Mouse (Mus musculus) spleen, postnatal 14 days (tissue): Measurements from ENCODE around the gene Acat3.
"Not testable (repeated sequence)": the region's sequence is repeated elsewhere in the genome, so short reads cannot be mapped to it uniquely, and the experiment has no call there.

ENCODE experiments used
- DNase-seq, 2 experiments: peaks; one replicate each; pipeline ENCODE4 v3.0.0; 2021 to 2022; ENCODE audit warnings: low spot score in 2 of 2

Gene Acat3

GRCm38 (mm10) chr17:12916588-12917380, 23.6 kb downstream of the Acat3 start:
- peak; percentile 27 to 38 for DNase-seq

- DNase-seq = peak; percentile 94
Observed at GRCm38 (mm10) chr17:12915881-12916583, 24.4 kb downstream of the Acat3 start, which contains the start of gene Mrpl18. TSS of gene Mrpl18 (minus strand) at chr17:12916345.

DNA sequence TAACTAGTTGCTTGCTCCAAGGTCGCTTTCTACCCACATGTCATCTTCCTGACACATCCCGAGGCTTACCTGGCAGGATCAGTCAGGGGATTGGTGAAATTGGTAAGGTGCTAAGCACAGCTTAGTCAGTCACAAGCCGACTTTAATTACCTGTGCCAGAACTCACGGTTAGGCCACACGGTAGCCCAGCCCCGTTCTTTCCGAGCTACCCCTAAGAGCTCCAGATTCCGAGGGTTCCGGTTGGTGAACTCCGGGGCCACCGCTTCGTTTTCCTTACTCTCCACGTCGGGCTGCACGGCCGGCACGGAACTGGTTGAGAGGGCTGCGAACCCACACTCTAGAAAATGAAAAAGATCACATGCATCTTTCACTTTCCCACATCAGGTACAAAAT, 24.9 kb downstream of the Acat3 start, which contains the start of gene Tcp1:
Gene Tcp1, plus strand, starts transcription at position 214 of the 393 bp plus-strand sequence.
- DNase-seq = no peak

DNA sequence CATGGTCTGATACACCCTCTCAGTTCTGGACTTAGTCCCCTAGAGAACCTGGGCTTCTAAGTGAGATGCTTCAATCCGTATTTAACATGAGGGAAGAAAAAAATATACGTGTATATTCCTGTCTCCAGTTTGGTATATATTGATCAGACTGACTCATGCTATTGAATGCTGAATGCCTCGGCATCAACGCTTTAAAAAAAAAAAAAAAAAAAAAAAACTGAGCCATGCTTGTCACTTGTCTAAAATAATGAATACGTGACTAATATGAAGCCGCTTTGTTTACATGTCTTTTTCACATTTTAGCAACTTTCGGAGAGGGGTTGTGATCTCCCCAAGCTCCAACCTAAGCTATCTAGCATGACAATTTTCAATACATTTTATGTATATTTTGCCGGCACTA, 30.0 kb downstream of the Acat3 start:
- no peak for DNase-seq

DNA sequence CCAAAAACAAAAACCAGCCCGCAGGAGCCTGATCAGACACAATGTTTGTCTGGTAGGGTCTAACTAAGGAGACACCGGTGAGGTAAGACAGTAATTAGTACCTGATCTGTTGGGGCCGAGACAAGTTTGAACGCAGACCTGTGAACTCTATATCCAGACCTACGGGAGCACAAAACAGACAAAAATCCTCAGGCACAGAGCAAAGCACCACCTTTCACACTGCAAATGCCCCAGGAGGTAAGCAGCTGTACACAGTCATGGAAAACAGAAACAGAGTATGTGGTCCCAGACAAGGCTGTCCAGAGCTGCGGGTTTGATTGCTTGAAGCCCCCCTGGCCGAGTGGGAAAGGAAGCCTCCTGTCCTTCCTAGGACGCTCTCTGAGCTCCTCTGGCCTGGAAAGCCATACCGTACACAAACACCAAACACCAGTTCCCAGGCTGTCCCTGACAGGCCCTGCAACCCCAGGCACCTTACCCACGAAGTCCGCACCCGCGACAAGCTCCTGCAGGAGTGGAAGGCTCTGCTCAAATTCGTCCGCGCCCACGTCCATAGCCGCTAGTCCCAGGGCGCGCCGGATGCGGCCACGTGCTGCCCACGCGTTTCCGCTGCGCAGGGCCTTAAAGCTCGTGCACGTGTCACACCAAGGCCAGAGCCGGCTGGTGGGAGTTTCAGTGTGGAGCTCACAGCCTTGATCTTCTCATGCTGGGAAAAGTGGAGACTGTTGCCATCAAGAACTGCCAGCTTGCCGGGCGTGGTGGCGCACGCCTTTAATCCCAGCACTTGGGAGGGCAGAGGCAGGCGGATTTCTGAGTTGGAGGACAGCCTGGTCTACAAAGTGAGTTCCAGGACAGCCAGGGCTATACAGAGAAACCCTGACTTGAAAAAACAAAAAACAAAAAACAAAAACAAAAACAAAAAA, 30.8 kb downstream of the Acat3 start, which contains the start of gene Pnldc1:
Gene Pnldc1, minus strand, starts transcription at position 870 of the 920 bp plus-strand sequence.
- no peak for DNase-seq

DNA sequence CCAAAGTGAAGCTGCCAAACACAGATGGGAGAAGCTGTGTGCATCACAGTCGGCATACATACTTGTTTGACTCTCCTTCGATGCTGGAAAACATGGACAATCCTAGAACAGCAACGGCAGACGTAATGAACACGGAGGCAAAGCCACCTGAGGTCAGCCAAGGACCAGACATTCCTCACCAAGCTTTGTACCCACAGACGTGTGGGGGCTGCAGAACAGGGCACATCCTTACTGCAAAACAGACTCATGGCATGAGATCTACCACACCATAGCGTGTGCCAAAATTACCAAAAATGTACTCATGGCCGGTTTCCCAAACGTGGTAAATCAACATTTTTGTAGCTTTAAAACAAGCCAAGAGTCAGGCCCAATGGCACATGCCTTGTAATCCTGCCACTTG, 34.0 kb downstream of the Acat3 start:
- no peak for DNase-seq

DNA sequence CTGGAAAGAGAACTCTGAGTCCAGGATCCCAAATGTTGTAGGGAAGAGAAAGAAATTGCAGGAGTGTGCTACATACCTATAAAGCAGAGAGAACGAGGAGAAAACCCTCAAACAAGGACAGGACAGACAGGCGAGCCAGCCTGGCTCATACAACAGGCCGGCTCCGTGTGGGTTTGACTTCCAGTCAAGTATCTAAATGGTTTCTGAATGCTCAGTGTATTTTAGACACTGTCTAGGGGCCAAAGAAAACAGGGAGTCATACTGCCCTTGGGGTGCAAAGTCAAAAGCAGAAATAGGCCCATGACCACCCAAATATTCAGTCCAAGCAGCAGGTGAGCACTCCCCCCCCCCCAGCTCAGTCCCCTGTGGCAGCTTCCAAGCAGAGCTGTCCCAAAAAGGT, 34.6 kb downstream of the Acat3 start:
- DNase-seq = no peak

GRCm38 (mm10) chr17:12904349-12904748, 36.1 kb downstream of the Acat3 start:
- DNase-seq = no peak

DNA sequence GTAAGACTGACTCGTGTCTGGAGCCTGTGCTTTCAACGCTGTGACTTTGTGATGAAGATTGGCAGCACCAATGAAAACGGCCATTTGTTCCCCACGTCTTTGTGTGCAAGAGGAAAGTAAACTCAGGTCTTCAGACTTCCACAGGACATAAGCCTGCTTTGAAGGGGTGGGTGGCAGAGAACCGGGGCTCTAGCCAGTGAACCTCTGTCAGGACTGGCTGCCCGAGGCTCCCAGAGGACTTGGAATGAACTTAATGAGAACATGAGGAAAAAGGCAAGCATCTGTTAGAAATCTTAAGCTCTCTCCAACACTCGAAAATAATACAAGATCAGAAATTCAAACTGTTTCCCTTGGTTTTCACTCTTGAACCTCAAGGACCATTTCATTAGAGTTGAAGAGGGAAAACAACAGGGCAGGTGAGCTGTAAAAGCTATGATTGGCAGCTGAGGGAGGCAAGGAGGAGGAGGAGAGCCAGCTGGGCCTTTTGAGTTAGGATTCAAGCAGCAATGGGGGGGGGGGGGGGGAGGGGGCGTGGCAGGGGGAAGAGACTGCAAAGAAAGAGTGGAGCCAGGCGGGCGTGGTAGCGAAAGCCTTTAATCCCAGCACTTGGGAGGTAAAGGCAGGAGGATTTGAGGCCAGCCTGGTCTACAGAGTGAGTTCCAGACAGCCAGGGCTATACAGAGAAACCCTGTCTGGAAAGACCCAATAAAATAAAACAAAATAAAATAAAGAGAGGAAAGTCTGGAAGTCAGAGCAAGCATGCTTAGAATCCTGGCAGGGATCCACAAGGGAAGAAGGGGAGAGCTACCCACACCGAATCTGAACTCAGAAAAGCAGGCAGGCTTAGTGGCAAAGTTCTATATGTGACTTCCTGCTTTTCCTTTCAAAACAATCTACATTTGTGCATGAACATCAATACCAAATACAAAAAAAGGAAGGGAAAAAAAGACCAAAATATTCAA, 36.7 kb downstream of the Acat3 start:
- DNase-seq = no peak

GRCm38 (mm10) chr17:12902291-12902690, 38.1 kb downstream of the Acat3 start:
- no peak for DNase-seq

DNA sequence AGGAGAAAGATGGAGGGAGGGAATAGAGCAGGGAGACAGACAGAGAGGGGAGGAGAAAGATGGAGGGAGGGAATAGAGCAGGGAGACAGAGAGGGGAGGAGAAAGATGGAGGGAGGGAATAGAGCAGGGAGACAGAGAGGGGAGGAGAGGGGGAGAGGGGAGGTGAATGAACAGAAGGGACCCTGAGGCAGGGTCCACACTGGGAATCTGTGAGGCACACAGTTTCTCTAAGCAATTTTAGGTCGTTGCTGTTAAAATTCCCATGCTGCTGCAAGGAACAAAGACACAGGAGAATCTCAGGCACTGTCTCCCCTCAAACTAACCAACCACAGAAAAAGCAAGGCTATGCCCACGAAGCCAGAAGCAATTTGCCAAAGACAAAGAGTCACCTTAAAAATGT, 41.8 kb downstream of the Acat3 start:
- not testable (repeated sequence) for DNase-seq

GRCm38 (mm10) chr17:12897674-12898073, 42.7 kb downstream of the Acat3 start:
- DNase-seq = no peak

GRCm38 (mm10) chr17:12892033-12892432, 48.4 kb downstream of the Acat3 start:
- DNase-seq = no peak

DNA sequence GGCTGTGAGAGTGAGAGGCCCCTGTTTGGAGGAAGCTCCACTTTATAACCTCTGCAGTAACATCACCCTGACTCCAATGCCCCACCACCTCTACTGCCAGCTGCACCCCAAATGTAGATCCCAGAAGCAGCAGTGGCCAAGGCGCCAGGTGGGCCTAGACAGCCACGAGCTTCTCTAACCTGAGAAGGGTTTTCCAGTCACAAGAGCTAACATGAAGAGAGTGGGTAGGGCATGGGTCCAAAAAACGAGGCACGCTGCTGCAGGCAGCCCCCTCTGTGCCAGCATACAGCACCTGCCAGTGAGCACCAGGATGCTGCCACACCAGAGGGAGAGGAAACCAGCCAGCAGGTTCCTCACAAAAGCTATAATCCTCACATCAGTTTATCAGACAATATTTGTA, 49.3 kb downstream of the Acat3 start:
- no peak for DNase-seq

GRCm38 (mm10) chr17:12887021-12887775, 53.2 kb downstream of the Acat3 start:
- no peak for DNase-seq

- no peak for DNase-seq
Observed at GRCm38 (mm10) chr17:12886620-12887019, 53.8 kb downstream of the Acat3 start.

- DNase-seq = no peak
Observed at GRCm38 (mm10) chr17:12881216-12881615, 59.2 kb downstream of the Acat3 start.

DNA sequence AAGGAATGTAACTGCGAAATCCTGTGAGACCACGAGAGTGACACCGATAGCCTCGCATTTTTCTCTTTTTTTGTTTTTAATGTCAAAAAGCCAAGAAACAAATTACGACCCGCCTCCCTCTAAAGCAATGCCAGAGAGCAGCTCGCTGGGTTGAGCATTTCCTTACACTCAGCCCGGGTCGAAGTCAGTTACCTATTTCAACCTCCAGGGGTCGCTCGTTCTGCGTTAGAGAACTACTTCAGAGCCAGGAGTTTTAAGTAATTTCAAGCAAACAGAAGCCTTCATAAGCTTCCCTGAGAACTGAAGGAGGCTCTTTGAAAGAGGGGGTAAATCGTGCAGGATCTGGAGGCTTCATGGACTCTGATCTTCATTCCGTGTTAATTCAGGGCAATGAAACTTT, 60.2 kb downstream of the Acat3 start:
- peak; percentile 51 to 72 for DNase-seq

- no peak for DNase-seq
Observed at GRCm38 (mm10) chr17:12875734-12876133, 64.7 kb downstream of the Acat3 start, which contains the start of gene Mrgprh. TSS of gene Mrgprh (plus strand) at chr17:12876034.
